Mouse (Mus musculus) brown adipose tissue, adult 24 weeks (tissue): Measurements from ENCODE around the gene Foxe1. TPM values are rescaled to one million over a fixed set of nuclear protein-coding genes. Genes with fewer than 3 reads are reported as not detected.
A peak's percentile ranks its signal among the peaks of the same experiment; 100 is the strongest.

Experiments
- H3K27ac ChIP-seq: fragments of 200-500 bp; replicated peaks from 2 replicates; pipeline ENCODE4 v1.5.1; 2012; ENCODE audit warnings: low read depth, mild to moderate bottlenecking, low read length
- H3K4me1 ChIP-seq: fragments of 200-500 bp; 2 replicates; pipeline ENCODE4 v1.6.1; 2012; ENCODE audit warnings: low read length, mixed read lengths; ENCODE audit not compliant: control insufficient read depth, insufficient read depth, insufficient read length
- H3K4me3 ChIP-seq: fragments of 200-500 bp; 2 replicates; pipeline ENCODE4 v1.5.1; 2012; ENCODE audit warnings: low read depth, mild to moderate bottlenecking, low read length, moderate library complexity; ENCODE audit not compliant: insufficient read depth
- polyA plus RNA-seq: library from polyadenylated mRNA; stranded (reverse); fragments of >200 nt; gene quantifications from 2 replicates; pipeline ENCODE4 v1.2.4, GENCODE M21; 2012; ENCODE audit not compliant: missing spikeins, insufficient read depth, insufficient read length

The Foxe1 gene
- polyA plus RNA-seq, 1 experiment, result not detected

DNA sequence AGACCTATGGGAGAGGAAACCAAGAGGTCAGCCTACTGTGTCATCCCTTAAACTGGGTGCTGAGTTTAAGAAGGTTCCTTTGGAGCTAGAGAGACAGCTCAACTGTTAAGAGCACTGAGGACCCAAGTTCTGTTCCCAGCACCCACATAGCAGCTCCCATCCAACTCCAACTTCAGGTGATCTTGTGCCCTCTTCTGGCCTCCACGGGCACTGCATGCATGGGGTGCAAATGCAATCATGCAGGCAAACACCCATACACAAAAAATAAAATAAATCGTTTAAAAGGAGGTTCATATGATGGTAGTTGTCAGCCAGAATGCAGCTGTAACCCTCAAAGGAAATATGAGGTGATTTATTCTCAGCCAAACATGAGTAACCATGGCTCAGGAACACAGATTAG is 21.0 kb downstream of the Foxe1 start:
- H3K4me3 ChIP-seq, result no peak overlapping the region
- H3K27ac ChIP-seq, result no peak overlapping the region
- no peaks in the 10 kb centered on the region for H3K4me1 ChIP-seq

DNA sequence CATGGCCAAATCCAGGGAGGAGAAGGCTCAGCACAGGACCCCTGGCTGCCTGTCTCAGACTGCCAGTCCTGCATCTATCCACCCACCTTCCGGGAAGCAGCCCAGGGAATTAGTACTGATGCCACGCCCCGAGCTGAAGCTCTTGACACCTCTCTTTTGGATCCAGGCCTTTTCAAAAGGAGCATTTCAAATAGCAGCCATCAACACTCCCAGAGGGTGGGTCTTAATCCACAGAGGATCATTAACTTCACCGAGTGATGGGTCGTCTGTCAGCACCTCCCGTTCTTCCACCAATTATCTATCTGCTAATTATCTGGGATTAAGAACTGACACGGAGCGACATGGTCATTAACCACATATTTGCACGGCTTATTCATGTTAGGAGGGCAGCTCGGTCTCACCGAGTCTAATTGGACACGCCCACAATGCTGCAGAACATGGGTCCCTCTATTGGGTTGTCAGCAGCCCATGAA is 24.1 kb downstream of the Foxe1 start:
- Histone ChIP-seq H3K27ac (no peak overlapping the region), H3K4me1 (no peaks in the 10 kb centered on the region), H3K4me3 (no peak overlapping the region)

DNA sequence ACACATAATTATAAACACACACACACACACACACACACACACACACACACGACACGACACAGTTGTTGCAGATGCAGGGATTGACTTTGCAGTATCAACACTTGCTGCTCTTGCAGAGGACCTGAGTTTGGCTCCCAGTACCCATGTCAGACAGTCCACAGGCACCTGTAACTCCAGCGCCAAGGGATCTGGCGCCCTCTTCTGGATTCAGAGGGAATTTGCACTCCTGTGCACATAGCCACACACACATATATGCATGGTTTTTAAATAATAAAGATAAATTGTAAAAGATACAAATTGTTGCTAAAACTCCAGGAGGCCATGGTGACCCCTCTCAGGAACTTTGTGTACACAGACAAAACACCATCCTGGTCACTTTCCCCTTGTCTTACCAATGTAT is 25.7 kb downstream of the Foxe1 start:
- Histone ChIP-seq H3K4me3 (no peak overlapping the region), H3K27ac (no peak overlapping the region), H3K4me1 (no peaks in the 10 kb centered on the region)

DNA sequence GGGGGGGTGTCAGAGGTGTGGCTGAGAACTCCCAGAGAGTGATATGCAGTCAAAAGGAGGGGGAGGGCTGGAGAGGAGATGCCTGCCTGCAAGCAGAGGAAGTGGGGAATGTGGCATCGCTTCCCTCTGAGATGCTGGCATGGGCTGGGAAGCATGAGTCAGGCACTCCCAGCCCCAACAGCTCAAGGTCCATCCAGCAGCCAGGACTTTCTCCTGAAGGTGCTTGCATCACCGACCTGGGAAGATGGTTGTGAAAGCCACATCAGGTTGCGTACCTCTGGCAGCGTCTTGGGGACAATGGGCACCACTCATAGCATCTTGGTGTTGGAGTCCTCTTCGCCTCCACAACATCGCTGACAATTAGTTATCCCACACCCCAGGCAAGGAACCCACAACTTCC is 27.0 kb downstream of the Foxe1 start:
- H3K27ac ChIP-seq, result no peak overlapping the region

DNA sequence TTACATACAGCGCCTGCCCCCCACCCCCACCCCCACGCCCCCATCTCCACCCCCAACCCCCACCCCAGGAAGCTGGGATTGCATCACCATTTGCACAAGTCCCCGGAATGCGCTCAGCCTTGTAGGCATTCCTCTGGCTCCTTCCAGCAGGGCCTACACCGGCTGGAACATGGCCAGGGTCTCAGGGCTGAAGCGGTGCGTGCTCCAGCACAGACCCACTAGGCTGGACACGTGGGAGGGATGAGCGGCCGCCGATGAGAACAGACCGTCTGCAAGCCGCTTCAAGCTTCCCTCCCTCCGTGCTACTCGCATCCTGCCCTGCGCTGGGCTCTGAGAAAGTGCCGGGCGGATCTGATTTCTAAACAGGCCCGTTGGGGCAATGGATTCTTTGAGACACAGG is 27.6 kb downstream of the Foxe1 start:
- H3K4me1 ChIP-seq, result no peaks in the 10 kb centered on the region
- H3K4me3 ChIP-seq, result no peak overlapping the region
- H3K27ac ChIP-seq, result no peak overlapping the region

More for the DNA sequence above, 27.0 kb downstream of the Foxe1 start:
- Histone ChIP-seq H3K4me3 (no peak overlapping the region), H3K4me1 (no peaks in the 10 kb centered on the region)

DNA sequence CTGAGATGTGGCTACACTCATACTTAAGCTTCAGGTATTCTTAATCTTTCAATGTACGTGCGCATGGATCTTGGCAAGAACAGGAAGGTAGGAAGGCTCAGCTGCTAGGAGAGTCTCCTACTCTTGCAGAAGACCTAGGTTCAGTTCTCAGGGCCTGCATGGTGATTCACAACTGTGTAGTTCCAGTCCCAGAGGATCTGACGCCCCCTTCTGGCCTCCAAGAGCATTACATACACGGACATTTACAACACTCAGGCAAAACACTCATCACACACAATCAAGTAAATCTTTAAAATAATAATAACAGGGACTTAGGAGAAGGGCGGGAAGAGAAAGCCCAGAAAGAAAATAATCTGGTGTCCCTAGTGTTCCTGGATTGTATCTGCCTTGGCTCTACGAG is 31.0 kb downstream of the Foxe1 start:
- Histone ChIP-seq H3K4me3 (no peak overlapping the region), H3K27ac (no peak overlapping the region), H3K4me1 (no peaks in the 10 kb centered on the region)

DNA sequence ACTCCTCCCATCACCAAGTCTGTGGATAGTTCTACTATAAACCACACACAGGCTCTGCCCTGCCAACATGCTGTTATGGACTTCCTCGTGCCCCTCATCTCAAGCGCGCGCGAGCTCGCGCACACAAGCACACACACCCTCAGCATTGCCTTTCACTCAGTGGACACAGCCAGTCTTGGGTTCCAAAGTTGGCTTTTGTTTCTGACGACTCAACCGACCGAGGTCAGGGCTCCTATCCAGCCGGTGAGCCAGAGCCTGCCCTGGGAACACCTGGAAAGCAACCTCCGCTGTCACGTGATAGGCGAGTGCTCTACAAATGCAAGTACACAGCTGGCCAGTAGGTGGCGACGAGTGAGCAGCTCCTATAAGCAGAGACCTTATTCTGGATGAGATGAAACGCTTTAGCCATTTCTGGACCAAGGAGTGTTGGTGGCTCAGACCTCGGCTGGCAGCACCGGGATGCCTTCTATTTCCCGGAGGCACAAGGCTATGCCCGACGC is 31.5 kb downstream of the Foxe1 start:
- Histone ChIP-seq H3K27ac (no peak overlapping the region), H3K4me1 (no peaks in the 10 kb centered on the region), H3K4me3 (peak overlapping the region; percentile 21)

DNA sequence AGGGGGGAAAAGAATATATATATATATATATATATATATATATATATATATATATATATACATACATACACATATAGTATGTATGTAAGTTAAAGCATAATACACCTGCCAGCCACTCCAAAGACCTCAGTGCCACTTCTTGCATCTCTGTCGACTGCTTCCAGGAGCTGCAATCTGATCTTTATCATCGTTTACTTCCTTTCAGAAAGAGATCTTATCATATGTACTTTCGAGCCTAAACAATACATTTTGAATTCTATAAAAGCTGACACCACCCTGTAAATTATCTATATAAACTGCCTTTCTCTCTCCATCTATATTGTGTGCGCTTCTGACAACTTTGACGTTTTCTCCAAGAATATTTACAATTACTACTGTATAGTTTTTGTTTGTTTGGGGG is 45.1 kb downstream of the Foxe1 start:
- Histone ChIP-seq H3K27ac (0 out of 2 replicates have a peak overlapping the region, but pooled peaks have one; percentile 32), H3K4me3 (peak overlapping the region; percentile 89)

DNA sequence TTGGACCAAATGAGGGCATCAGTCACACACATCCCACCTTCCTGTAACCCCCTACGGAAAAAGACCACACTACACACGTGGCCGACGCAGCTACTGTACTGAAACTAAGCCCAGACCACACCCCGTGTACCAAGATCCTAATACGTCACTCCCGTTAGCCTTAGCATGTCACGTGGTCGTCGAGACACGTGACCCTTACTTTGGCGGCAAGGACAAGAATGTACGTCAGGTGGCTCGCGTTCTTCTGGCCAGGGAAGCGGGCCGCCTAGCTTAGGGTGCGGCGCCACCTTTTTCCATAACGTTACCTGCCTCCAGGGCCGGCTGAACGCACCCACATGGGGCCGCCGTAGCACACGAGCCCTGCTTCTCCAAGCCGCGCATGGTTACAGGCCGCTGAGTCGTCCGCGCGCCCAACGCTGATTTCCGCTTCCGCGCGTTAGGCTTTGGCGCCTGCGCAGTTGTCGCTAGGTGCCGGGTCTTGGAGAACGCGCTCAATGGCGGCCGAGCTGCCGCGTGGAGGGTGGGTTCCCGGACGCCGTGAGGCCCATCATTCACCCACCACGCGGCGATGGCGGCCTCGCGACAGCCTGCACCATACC is 45.7 kb downstream of the Foxe1 start, which contains the start of gene Trmo:
Gene Trmo (minus strand): TSS at position 425 of the 599 bp plus-strand sequence.
- Histone ChIP-seq H3K4me1 (no peaks in the 10 kb centered on the region), H3K27ac (peak within 1 kb of the TSS; percentile 98), H3K4me3 (peak within 1 kb of the TSS; percentile 89)

More for the DNA sequence above, 45.1 kb downstream of the Foxe1 start:
- H3K4me1 ChIP-seq, result no peaks in the 10 kb centered on the region

DNA sequence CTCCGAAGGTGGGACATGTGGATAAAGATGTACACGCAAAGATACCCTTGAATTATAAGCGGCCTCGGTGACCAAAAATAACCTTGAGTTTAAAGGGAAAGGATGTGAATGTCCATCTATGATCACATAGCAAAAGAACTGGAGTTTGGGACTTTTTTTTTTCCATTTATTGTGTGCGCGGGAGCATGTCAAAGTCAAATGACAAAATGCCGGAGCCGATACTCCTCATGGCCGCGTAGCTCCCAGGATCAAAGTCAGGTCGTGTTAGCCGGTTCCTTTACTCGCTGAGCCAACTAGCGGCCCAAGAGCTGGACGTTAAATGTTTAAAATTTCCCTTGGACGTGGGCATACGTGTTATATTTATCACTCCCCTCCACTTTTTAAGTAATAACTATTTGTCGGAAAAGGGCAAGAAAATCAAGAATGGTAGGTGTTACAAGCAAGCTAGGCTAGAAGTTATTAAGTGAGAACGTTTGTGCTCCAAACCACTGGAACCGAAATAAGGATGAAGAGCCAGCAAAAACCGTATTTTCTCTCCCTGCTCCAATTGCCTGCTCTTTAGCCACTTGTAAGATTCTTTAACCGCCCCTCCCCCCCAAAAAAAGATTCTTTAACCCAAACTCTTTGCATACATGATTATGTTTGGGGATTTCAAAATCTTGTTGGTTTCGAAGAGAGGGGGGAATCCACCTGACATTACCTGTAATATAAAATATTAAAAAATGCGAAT is 46.4 kb downstream of the Foxe1 start:
- Histone ChIP-seq H3K4me3 (peak overlapping the region; percentile 89), H3K27ac (peak overlapping the region; percentile 98), H3K4me1 (no peaks in the 10 kb centered on the region)

DNA sequence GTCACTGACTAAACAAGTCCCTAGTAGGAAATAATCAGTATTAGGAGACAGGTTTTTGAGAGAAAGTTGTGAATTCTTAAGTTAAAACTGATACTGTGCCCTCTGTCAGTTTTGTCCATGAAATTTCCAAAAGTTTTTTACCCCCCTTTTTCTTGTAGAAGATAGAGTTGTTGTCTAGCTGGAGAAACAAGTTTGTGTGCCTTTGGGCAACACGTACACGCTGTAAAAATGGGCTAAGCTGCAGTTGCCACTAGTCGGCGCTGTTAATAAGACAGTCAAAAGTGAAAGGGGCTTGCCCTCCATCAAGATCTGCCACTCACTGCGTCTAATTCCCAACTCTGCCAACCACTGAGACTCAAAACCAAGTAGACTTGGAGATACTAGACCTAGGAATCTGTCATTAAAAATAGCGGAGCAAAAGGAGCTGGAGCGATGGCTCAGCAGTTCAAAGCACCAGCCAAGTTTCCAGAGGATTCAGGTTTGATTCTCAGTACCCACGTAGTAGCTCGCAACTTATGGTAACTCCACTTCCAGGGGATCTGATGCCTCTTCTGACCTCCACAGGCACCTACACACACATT is 47.1 kb downstream of the Foxe1 start:
- Histone ChIP-seq H3K4me1 (no peaks in the 10 kb centered on the region), H3K27ac (no peak overlapping the region), H3K4me3 (peak overlapping the region; percentile 45; the same call in 1 of the 2 replicates)

DNA sequence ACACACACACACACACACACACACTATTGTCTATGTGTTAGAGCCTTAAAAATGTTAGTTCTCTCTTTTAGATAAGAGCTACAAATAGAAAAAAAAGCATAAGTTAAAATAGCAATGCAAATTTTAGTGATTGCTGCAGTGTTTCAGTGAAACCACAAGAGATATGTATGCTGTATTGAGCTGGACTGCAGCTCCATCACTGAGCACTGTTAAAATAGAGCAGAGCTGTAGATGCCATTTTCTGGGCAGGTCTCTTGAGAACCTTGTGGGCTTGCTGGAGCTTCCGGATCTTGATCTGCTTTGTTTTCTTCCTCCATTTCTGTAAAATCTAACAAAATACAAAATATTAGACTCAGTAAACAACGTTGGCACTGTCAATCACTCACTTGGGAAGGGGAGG is 51.0 kb downstream of the Foxe1 start:
- Histone ChIP-seq H3K4me3 (no peak overlapping the region), H3K27ac (no peak overlapping the region), H3K4me1 (no peaks in the 10 kb centered on the region)

DNA sequence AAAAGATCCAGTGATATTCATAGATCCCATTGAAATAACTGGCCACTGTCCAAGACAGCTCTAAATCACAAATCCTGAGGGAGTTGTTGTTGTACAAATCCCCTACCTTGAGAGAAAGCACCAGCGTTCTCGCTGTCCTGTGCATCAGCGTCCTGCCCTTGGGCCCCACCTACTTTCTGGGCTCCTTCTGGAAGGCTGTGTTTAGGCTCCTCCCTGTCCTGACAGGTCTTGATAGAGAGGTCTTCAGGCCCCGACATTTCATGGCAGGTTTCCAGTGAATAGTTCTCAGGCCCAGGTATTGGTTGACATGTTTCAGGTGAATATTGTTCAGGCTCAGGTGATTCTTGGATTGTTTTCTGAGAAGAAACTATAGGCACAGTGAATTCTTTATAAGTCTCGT is 52.3 kb downstream of the Foxe1 start:
- Histone ChIP-seq H3K4me3 (no peak overlapping the region), H3K4me1 (no peaks in the 10 kb centered on the region), H3K27ac (no peak overlapping the region)
